Mouse (Mus musculus) frontal cortex, postnatal 25 days (tissue): ENCODE measurements around the gene Elf1.
"Not testable (repeated sequence)": the region's sequence is repeated elsewhere in the genome, so short reads cannot be mapped to it uniquely, and the experiment has no call there.

Experiments used
- DNase-seq, 2 experiments: peaks; one replicate each; pipeline ENCODE4 v3.0.0; 2022; ENCODE audit warnings: low spot score in 2 of 2

Elf1 gene

DNA sequence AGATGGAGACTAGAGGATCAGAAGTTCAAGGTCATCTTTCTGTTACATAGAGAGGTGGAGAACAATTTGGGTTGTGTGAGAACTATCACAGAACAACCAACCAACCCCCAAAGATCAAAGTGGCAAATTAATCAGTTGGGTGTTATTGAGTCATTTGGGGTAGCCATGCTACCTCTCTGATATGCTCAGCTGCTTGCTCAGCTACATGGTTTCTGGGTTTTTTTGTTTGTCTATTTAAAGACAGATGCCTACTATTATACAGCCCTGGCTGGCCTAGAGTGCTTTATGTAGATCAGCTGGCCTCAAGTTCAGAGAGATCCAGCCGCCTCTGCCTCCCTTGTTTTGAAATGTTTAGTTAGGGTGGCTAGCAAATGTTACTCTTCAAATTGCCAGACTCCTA lies 40.1 kb downstream of the Elf1 start:
- no peak for DNase-seq

DNA sequence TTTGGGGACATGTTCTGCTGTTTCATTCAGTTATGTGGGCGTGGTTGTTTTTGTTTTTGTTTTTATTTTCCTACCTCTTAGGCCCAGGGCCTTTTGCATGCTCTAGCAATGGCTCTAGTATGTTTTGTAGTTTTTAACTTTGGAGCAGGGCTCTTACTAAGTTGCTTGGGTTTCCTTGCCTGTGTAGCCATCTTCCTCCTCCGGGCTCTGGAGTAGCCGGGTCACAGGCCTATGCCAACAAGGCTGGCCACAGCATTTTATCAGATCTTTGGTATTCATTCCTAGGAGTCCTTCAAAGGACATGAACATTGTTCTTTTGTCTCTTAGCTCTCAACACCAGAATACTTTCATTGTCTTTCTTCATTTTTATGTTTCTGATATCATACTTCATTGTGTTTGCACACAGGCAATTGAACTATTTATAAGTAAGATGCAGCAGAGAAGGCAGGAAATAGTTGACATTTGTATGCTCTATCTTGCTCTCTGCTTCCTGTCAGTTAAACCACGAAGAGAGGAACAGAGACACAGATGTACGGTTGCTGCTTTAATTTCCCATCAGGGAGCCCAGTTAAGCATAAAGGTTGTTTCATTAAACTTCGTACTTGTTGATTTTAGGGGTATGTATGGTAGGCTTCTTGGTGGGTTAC lies 40.6 kb downstream of the Elf1 start:
- no peak for DNase-seq

DNA sequence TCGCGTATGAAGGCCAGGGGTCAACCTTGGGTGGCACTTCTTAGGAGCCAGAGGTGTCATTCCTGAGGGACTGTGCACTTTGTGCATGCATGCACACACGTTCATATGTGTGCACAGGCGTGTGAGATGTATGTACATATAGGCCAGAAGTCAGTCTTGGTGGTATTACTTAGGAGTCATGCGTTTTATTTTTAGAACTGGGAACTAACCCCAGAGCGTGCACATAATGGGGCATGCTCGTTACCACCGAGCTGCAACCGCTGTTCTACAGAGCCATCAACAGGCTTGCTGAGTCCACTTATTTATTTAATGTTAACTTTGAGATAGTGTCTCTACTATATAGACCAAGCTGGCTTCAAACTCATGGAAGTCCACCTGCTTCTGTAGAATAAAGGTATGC lies 41.4 kb downstream of the Elf1 start:
- no peak for DNase-seq

DNA sequence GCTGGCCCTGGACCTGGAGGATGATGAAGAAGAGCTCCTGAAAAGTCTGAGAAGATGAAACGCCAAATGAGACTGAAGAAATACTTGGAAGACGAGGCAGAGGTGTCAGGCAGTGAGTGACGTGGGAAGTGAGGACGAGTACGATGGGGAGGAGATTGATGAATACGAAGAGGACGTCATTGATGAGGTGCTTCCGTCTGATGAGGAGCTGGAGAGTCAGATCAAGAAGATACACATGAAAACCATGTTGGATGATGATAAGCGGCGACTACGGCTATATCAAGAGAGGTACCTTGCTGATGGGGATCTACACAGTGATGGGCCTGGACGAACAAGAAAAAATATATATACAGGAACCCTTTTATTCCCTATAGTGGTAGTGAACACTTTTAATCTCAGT lies 45.1 kb downstream of the Elf1 start:
- not testable (repeated sequence) for DNase-seq

DNA sequence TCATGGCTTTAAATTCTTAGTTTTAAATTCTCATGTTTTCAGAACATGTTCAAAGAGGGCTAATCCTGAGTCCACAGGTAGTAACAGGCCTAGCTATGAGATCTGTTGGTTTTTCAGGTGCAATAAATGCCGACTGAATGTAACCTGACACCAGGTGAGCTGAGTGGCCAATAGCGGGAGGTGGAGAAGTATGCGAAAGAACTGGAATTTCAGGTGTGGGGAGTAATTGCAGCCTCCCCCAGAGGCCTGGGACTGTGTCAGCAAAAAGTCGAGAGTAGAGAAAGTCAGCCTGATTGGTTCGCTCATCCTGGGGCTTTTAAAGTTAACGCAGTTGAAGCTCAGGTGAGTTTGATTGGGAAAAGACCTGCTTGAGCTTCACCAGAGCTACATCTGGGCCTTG lies 46.7 kb downstream of the Elf1 start:
- DNase-seq: no peak

DNA sequence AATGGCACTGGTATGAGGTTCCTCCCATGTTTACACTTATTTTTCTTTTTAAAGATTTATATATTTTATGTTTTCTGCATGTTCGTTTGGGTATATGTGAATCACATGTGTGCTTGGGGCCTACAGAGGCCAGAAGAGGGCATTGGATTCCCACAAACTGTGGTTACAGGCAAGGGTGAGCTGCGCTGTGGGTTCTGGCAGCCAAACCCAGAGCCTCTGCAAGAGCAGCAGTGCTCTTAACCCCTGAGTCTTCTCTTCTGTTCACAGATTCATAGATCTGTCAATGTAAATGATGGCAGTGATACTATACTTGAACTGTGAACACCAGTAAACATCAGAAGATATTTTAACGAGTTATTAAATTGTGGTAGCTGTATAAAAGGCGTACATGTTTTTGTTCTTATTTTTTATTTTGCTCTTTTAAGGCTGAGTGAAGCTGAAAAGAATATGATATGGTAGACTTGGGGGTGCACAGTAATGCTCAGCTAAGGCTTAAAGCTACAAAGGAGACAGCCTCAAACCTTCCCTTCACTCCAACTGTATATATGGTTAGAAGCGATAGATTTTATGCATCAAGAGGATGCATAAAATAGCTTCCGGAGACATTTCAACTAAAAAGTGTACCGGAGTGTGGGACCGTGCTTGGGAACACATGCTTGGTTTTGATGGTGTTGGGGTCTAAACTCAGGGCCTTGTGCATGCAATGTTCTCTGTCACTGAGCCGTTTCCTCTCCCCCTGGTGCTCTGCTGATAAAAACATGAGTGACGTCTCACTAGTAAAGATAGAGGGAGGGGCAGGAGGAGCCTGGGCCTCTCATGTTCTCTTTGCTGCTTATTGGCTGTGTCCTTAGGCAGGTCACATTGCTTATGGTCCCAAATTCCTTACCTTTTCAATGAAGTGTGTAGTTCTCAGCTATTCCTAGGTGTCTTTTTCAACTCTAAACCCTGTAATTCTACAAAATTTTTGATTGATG lies 48.9 kb downstream of the Elf1 start:
- DNase-seq: no peak

DNA sequence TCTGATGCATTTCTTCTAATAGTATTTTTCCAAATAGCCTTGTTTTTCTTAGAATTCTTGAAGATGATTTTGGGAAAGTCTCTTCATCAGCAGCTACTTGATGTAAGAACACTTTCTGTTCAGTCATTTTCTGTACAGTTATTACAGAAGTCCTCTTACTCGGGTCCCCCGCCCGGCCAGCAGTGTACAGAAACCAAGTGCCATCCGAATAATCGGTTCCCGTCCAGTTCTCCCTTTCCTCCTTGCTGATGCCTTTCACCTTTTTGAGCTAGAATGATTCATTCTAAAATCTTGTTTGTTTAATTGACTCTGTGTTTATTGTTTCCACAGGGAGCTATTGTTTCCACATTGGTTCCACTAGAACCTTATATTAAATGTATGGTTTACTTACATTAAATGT lies 49.8 kb downstream of the Elf1 start:
- no peak for DNase-seq

DNA sequence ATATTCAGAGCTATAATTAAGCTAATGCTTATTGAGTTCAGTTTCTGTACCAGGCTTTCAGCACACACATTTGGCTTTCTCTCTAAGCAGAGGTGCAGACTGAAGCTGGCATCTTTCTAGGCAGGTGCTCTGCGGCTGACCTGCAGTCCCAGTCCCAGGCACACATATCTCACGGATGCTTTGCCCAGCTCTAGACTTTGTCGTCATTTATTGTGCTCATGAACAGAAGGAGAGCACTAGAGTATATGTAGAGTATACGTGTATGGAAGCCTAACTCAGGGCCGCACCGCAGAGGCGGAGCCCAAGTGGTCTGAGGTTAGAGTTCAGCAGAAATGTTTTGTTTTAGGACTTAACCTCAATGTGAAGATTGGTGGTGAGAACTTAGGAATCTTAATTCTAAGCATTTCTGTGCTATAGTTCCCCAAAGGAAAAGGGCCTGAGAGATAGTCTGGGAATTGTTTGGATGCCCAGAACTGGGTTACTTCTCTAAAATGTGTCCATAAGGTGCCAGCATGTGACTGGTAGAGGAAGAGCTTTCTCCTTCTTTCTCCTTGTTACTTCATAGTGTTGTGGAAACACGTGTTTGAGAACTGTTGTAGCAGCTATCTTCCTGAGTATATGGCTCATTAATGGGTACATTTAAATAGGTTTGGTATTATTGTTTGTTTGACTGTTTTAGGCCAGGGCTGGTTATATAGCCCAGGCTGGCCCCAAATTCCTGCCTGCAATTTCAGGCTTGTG lies 51.2 kb downstream of the Elf1 start:
- no peak for DNase-seq

DNA sequence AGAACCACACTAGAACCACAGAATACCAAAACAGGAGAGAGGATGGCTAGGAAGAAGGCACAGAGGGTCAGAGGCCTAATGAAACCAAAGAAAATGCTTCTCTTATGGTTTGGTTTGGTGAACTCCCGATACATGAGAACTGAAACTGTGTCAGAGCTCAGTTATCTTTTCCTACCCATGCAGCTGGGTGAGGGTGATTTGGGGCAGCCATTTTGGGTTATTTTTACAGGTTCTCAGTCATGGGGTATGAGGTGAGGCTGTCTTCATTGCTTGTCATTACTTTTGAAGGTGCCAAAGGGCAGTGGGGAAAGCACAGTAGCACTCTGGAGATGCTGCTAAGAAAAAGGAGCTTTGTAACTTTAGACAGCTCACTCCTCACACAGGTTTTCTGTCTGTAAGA lies 52.4 kb downstream of the Elf1 start:
- DNase-seq: no peak

DNA sequence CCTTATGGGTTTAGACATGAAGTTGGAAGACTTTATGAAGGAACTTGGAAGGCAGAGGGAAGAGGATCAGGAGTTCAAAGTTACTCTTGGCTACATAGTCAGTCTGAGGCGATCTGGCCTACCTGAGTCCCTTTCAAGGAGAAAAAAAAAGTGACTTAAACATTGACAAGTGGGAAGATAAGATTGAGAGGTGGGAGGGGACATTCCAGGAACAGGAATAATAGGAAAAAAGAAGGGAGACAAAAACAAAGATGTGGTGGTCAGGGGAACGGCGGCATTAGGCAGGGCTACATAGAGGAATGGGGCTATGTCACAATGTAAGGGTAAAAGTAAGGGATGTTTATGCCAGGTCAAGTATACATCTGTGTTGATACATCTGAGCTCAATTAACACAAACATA lies 53.2 kb downstream of the Elf1 start:
- no peak for DNase-seq

DNA sequence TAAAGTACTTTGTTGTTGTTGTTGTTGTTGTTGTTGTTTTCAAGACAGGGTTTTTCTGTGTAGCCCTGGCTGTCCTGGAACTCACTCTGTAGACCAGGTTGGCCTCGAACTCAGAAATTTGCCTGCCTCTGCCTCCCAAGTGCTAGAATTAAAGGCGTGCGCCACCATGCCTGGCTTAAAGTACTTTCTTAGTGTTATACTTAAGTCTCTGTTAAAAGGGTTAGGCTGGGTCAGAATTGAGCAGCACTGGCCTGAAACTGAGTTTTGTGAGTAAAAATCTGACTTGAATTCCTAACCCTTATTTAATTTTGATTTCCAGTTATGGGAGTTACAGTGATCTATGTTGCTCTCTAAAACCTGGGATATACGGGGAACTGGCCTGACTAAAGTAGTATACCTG lies 53.7 kb downstream of the Elf1 start:
- DNase-seq: not testable (repeated sequence)

DNA sequence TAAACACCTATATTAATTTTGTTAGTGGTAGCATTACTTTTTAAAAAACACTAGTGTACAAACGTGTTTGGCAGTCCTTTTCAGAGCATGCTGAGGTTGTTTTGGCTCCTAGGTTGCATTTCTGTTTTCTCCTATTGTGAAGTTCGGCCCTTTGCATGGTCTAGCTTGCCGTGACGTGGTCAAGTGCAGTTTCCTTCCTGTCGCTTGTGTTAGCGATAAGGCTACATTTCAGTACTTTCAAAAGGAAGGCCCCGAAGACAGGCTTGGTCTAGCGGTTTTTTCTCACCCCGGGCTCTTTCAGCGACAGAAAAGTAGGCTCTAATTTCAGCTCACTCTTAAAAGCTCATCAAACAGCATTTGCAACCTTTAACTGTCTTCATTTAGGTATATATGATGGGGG lies 54.3 kb downstream of the Elf1 start:
- DNase-seq: no peak

DNA sequence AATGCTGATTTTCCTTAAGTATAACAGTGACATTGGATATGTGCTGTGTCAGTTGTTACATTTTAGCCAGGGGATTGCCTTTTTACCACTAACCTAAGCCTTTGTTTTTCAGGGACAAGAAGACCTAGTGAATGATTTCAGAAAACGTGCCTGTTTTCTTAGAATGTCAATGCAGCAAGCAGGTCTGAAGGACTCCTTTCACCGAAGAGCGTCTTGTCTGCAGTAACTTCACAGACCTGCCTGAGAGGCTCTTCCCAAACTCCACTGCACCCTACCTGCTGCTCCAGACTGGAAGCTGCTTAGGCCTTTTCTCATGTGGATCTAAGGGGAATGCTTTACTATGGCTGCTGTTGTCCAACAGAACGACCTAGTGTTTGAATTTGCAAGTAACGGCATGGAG lies 55.0 kb downstream of the Elf1 start:
- no peak for DNase-seq

DNA sequence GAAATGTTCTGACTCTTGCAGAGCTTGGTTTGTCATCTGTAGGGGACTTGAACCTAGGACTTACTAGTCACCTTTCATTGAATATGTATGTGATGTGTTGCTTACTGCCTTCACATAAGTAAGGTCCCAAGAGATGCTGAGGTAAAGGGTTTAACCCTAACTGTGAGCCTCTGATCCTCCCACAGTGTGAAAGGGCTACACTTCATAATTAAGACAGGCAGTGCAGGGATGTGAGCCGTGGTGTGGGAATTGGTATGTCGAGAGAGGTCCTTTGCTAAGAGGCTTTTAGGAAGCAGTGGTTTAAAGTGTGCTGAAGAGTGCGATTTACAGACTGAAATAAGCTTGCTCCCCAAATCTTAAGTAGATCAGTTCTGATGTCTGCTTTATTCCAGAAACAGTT lies 55.8 kb downstream of the Elf1 start:
- no peak for DNase-seq

DNA sequence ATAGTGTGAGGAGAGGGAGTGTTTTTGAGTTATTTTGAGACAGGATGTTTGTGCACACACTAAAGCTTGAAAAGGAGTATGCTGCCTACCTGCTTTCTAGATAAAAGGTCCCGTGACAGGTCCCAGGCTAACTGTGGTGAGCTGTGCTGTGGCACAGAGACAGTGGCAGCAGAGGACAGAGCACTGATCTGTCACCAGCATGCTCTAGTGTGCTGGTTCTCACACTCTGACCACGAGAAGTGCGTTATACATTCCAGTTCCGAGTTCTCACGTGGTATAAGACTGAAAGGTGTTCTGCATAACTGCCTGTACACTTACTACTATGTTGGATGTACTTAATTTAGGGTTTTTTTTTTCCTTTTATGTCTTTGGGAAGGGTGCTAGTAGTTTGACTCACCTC lies 56.5 kb downstream of the Elf1 start:
- DNase-seq: no peak

DNA sequence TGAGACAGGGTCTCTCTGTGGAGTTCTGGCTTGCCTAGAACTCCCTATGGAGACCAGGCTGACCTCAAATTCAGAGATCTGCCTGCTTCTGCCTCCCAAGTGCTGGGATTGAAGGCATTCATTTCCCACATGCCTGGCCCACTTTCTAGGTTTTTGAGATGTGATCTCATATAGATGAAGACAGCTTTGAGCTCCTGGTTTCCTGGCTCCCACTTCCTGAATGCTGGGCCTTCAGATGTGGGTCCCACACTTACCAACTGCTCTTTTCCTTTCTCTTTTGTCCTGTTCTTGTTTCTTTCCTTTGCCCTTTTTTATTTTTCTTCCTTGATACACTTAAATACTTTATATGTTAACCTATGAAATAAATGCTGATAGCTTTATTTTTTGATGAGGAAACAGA lies 56.9 kb downstream of the Elf1 start:
- no peak for DNase-seq

DNA sequence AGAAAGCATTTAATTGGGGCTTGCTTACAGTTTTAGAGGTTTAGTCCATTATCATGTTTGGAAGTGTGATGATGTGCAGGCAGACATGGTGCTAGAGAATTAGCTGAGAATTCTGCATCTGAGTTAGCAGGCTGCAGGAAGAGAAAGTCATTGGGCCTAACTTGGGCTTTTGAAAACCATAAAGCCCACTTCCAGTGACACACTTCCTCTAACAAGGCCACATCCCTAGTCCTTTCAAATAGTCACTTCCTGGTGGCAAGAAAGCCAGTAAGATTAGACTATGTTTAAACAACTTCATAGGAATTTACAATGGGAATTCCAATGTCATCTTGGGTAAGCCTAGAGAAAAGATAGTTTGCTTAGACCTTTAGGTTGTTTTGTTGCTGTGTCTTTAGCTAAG lies 60.6 kb downstream of the Elf1 start:
- no peak for DNase-seq

DNA sequence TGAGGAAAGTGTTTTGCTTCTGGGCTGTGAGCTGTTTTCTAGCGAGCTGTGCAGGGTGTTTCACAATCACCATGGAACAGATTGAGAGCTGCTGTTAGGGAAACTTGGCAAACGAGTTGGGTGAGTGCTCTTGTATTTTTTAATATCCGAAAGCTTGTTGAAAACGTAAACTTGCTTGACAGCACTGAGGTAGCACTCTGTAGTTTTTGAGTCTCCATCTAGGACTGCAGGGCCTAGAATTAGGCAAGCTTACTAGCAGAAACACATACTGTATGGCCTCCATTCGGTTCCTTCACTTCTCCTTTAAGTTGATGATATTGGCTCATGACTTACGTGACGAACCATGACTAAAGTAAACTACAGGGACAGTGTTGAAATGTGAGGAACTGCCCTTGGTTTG lies 68.3 kb downstream of the Elf1 start:
- DNase-seq: no peak

DNA sequence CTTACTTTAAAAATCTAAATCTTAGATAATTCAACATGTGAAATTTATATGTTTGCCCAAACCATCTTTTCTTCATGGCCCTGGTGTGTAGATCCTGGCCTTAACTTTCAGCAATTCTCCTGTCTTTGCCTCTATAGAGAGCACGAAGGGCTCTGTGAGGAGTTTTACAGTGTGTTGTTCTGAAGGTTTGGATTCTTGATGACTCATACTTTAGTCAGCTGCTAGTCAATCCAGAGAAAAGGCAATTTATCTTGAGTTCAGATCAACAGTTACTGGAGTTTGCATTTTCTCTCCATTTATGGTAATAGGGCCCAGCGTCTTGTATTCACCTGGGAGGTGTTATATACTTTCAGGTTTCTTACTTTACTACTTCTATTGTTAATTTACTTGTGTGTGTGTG lies 70.9 kb downstream of the Elf1 start:
- DNase-seq: no peak

DNA sequence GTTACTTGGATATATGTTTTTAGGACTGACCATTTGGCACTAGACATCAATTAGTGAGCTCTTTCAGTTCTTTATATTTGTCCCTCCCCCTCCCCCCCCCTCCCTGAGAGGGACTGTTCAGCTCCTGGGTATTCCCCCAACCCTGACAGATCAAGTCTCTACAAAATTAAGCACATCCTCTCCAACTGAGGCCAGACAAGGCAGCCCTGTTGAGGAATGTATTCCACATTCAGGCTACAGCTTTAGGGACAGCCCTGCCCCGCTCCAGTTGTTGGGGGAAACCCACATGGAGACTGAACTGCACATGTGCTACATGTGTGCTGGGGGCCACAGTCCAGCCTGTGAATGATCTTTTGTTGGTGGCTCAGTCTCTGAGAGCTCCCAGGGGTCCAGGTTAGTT lies 71.9 kb downstream of the Elf1 start:
- no peak for DNase-seq

DNA sequence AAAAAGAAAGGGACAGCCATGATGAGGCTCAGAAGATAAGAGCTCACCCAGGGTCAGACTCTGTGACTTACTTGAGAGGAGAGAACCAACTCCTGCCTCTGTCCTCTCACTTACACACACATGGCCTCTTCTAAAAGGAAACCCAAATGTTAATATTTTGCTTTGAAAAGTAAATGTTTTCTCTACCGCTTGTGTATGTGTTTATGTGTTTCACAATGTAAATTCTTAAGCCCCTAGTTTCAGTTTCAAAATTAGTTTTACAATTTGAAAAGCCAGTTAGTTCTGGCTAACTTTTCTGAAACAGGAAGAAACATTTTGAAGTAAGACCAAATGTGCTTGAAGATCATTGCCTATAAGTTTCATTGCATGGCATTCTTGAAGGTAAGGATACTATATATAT lies 76.8 kb downstream of the Elf1 start:
- DNase-seq: no peak

DNA sequence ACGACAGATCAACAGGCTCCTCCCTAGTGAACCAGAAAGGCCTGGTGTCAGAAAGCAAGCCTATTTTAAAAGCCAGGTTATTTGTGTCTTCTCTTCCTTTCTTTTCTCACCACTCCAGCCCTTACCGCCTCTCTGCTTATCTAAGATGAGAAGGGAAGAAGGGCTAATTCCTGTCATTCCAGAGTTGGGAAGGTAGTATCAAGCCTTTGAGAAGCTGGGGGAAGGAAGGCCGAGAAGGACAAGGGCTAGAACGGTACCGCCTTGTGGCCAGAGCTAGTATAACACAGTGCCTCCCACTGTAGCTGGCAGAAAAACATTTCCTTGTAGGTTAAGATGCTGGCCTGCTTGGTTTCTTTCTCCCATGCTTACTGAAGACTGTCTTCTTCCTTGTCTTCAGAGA lies 81.8 kb downstream of the Elf1 start:
- DNase-seq: peak in 1 of 2 experiments; percentile 13

DNA sequence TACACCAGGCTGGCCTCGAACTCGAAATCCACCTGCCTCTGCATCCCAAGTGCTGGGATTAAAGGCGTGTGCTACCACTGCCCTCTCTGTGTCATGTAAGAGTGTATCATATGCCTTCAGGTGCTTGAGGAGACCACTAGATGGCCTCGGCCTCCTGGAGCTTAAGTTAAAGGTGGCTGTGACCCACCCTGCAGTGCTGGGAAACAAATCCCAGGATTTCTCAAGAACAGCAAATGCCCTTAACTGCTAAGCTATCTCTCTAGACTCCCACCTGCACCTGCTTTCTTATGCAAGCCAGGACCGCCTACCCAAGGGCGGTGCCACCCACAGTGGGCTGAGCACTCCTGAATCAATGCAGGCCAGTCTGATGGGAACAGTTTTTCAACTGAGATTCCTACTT lies 83.8 kb downstream of the Elf1 start:
- no peak for DNase-seq
